8 mouse cellular contexts compared by ENCODE assay signal in the genomic region with DNA sequence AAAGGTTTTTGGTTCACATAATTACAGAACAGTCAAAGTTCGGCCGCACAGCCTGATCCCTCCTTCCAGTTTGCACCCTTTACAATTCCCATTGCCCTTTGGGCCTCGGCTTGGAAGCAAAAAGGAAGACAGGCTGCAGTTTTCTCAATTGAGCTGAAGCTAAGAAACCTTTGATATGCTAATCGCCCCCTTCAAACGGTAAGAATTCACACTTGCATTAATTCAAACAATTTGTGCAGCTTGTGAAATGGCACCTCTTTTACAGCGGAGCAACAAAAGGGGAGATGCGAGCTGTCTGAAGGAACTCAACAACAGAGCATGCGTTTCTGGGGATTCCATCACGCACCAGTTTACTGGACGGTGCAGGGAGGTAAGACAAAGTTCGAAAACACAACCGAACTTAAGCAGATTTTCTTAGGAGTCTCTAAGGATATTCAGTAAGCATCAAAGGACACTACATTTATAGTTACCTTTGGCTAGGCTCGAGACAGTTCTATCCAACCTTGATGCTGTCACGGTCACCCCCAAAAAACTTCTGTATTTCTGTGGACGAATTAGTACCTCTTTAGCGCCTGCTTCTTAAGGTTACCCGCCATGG. TPM values are rescaled to one million over a fixed set of nuclear protein-coding genes. Genes with fewer than 3 reads are reported as not detected.
A peak's percentile ranks its signal among the peaks of the same experiment; 100 is the strongest.
DNase-seq lines count a peak whose midpoint lies in the region; ATAC-seq and TF ChIP-seq lines count a peak whose summit lies in the region.

No protein-coding gene starts in this region.

- no peaks in the 10 kb centered on the region for H3K27me3 ChIP-seq in lung, postnatal 0 days (replicated peaks; ENCODE audit: insufficient read depth, low read length)
- no peaks in the 10 kb centered on the region for H3K27me3 ChIP-seq in forebrain, embryonic 14.5 days (replicated peaks; ENCODE audit: control insufficient read depth, insufficient read depth, low read length)
- H3K27me3 ChIP-seq in limb, embryonic 14.5 days (ENCODE audit: control insufficient read depth, insufficient read depth, low read length): no peaks in the 10 kb centered on the region
- no peaks in the 10 kb centered on the region for H3K27me3 ChIP-seq in stomach, embryonic 15.5 days (replicated peaks)

- H3K36me3 ChIP-seq in lung, postnatal 0 days (ENCODE audit: insufficient read depth, low read length): no peaks in the 10 kb centered on the region
- no peaks in the 10 kb centered on the region for H3K36me3 ChIP-seq in forebrain, embryonic 14.5 days (ENCODE audit: control insufficient read depth, insufficient read depth, low read length)
- H3K36me3 ChIP-seq in limb, embryonic 14.5 days (ENCODE audit: control insufficient read depth, insufficient read depth, low read length): no peaks in the 10 kb centered on the region
- H3K36me3 ChIP-seq in stomach, embryonic 15.5 days: no peaks in the 10 kb centered on the region

- H3K4me1 ChIP-seq in lung, postnatal 0 days (ENCODE audit: insufficient read depth, low read depth, low read length): peaks cover 5% of the 10 kb centered on the region; the same call in 1 of the 2 replicates
- H3K4me1 ChIP-seq in forebrain, embryonic 14.5 days (ENCODE audit: control insufficient read depth, insufficient read depth, low read length): peaks cover 26% of the 10 kb centered on the region
- peaks cover 35% of the 10 kb centered on the region for H3K4me1 ChIP-seq in limb, embryonic 14.5 days (ENCODE audit: control insufficient read depth, insufficient read depth, low read length)
- 0 out of 2 replicates have a peak, but pooled peaks cover 4% of the 10 kb centered on the region for H3K4me1 ChIP-seq in stomach, embryonic 15.5 days

- peak overlapping the region; percentile 82; the same call in 1 of the 2 replicates for H3K9ac ChIP-seq in lung, postnatal 0 days (replicated peaks; ENCODE audit: low read depth)
- H3K9ac ChIP-seq in forebrain, embryonic 14.5 days (ENCODE audit: low read length): peak overlapping the region; percentile 97
- H3K9ac ChIP-seq in limb, embryonic 14.5 days (ENCODE audit: low read depth, low read length, severe bottlenecking): peak overlapping the region; percentile 99
- peak overlapping the region; percentile 3; the same call in 1 of the 2 replicates for H3K9ac ChIP-seq in stomach, embryonic 15.5 days

- no peaks in the 10 kb centered on the region for H3K9me3 ChIP-seq in lung, postnatal 0 days (ENCODE audit: low read length)
- no peaks in the 10 kb centered on the region for H3K9me3 ChIP-seq in forebrain, embryonic 14.5 days (replicated peaks; ENCODE audit: control insufficient read depth, low read length)
- H3K9me3 ChIP-seq in limb, embryonic 14.5 days (ENCODE audit: control insufficient read depth, low read length): no peaks in the 10 kb centered on the region
- no peaks in the 10 kb centered on the region for H3K9me3 ChIP-seq in stomach, embryonic 15.5 days

- TF ChIP-seq POLR2A in limb, embryonic 14.5 days (IDR thresholded peaks at IDR 0.05; ENCODE audit: borderline replicate concordance, extremely low read depth, insufficient read depth, insufficient read length): no peak

- 14% methylated on average over 17 of the region's 17 CpGs for WGBS in lung, postnatal 0 days
- WGBS in forebrain, embryonic 14.5 days: under 1% methylated on average over 17 of the region's 17 CpGs
- WGBS in limb, embryonic 14.5 days: 4% methylated on average over 17 of the region's 17 CpGs
- 11% methylated on average over 17 of the region's 17 CpGs for WGBS in stomach, embryonic 15.5 days

- no peak for TF ChIP-seq EP300 in lung, postnatal 0 days (IDR thresholded peaks at IDR 0.05)

- H3K27ac ChIP-seq in lung, postnatal 0 days (ENCODE audit: low read length): no peak overlapping the region
- H3K27ac ChIP-seq in forebrain, embryonic 14.5 days (ENCODE audit: low read depth, low read length): peak overlapping the region; percentile 99
- peak overlapping the region; percentile 100 for H3K27ac ChIP-seq in limb, embryonic 14.5 days (replicated peaks; ENCODE audit: low read depth, low read length)
- peak overlapping the region; percentile 100 for H3K27ac ChIP-seq in stomach, embryonic 15.5 days

- no peak for DNase-seq in lung, postnatal 0 days (ENCODE audit: low spot score)
- no peak for DNase-seq in lung, postnatal 4 days
- DNase-seq in forebrain, embryonic 14.5 days (ENCODE audit: low spot score): peak; percentile 88
- DNase-seq in limb, embryonic 14.5 days (ENCODE audit: low spot score): no peak
- no peak for DNase-seq in MN1 (ENCODE audit: low spot score)
- no peak for DNase-seq in yolk sac, embryonic 10.5 days (ENCODE audit: low spot score)

- H3K4me2 ChIP-seq in lung, postnatal 0 days (replicated peaks; ENCODE audit: low read depth, low read length): peak overlapping the region; percentile 87
- H3K4me2 ChIP-seq in forebrain, embryonic 14.5 days (ENCODE audit: low read length): peak overlapping the region; percentile 78
- H3K4me2 ChIP-seq in limb, embryonic 14.5 days (replicated peaks; ENCODE audit: low read depth, low read length, severe bottlenecking): peak overlapping the region; percentile 71
- H3K4me2 ChIP-seq in stomach, embryonic 15.5 days: peak overlapping the region; percentile 76

- ATAC-seq in lung, postnatal 0 days: no peak
- no peak for ATAC-seq in forebrain, embryonic 14.5 days
- no peak for ATAC-seq in limb, embryonic 14.5 days (ENCODE audit: low FRiP score, low read depth)
- no peak for ATAC-seq in stomach, embryonic 15.5 days (ENCODE audit: insufficient read depth, low FRiP score, low read depth)
- ATAC-seq in megakaryocyte-erythroid progenitor cell, adult 5-6 weeks (replicated peaks; ENCODE audit: low FRiP score, low TSS enrichment, poor library complexity, severe bottlenecking): no peak

- TF ChIP-seq CTCF in lung, postnatal 0 days (IDR thresholded peaks at IDR 0.05): no peak

- peak overlapping the region; percentile 91 for H3K4me3 ChIP-seq in lung, postnatal 0 days (ENCODE audit: low read depth, low read length)
- H3K4me3 ChIP-seq in forebrain, embryonic 14.5 days (ENCODE audit: low read depth, low read length): peak overlapping the region; percentile 96
- H3K4me3 ChIP-seq in limb, embryonic 14.5 days (replicated peaks; ENCODE audit: low read length): peak overlapping the region; percentile 96
- peak overlapping the region; percentile 90 for H3K4me3 ChIP-seq in stomach, embryonic 15.5 days (replicated peaks)

RNA-seq across cellular contexts. Expression of gene Adgrl2, which starts 4.0 kb away (rescaled TPM):
- 46.3 and 56.4 TPM in 2 replicates for polyA plus RNA-seq in lung, postnatal 0 days (2015; fragmentation: Nextera tagmentation; extraction: Ambion mirVana)
- polyA plus RNA-seq in forebrain, embryonic 14.5 days (2014; fragmentation: Nextera tagmentation; extraction: Ambion mirVana): 69.4 and 92.3 TPM in 2 replicates
- polyA plus RNA-seq in limb, embryonic 14.5 days (2012; rRNA removed): 147 and 174 TPM in 2 replicates
- 119 and 141 TPM in 2 replicates for polyA plus RNA-seq in limb, embryonic 14.5 days (2014; fragmentation: Nextera tagmentation; extraction: Ambion mirVana)
- 46.2 and 47.7 TPM in 2 replicates for polyA plus RNA-seq in stomach, embryonic 15.5 days (2015; fragmentation: Nextera tagmentation; extraction: Ambion mirVana)
- total RNA-seq in megakaryocyte-erythroid progenitor cell, adult 5-6 weeks (2014; fragmentation: Nextera tagmentation): 36.7 and 50.0 TPM in 2 replicates
- 18.9 and 32.1 TPM in 2 replicates for total RNA-seq in megakaryocyte-erythroid progenitor cell, adult 5-6 weeks (2017)

Comparison
In these comparisons a context has a peak if more than half of its experiments do, and no peak if none do; other contexts are left out.
1. H3K9ac ChIP-seq: peak in every context shown above with its lines; median percentile 99 in limb, embryonic 14.5 days; 97 in forebrain, embryonic 14.5 days; 82 in lung, postnatal 0 days; 3 in stomach, embryonic 15.5 days.